Mouse (Mus musculus) 3T3-L1 (cell line): ENCODE data around the gene Spin2-ps6.
"Not testable (repeated sequence)": the region's sequence is repeated elsewhere in the genome, so short reads cannot be mapped to it uniquely, and the experiment has no call there.

Source experiments
- DNase-seq: peaks from one replicate; pipeline ENCODE4 v3.0.0-alpha.2; 2015; ENCODE audit warnings: low read depth, low spot score

Spin2-ps6 gene

DNA sequence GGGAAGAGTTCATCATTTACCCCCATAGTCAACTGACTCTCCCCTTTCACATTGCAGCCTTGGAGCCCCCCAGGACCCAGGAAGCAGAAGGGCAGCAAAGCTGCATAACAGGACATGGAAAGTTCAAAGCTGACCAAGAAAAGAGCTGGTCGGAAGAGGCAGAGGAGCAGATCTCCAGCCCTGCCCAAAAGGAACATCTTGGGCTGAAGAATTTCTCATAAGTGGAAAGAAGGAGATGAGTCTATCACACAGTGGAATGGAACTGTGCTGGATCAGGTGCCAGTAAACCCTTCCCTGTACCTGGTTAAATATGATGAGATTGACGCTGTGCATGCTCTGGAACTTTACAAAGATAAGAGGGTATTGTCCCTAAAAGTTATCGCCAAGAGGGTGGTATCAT lies at the start of gene Spin2-ps6:
TSS of gene Spin2-ps6 (plus strand) at position 301 of the 400 bp plus-strand sequence.
- not testable (repeated sequence) for DNase-seq
